Mouse (Mus musculus): ENCODE data around the gene Tbc1d19. TPM values are rescaled to one million over a fixed set of nuclear protein-coding genes. Genes with fewer than 3 reads are reported as not detected.

The Tbc1d19 gene
- total and polyA plus RNA-seq, 3 experiments = not detected

GRCm38 (mm10) chr5:53865991-53866390 lies 56.6 kb downstream of the Tbc1d19 start:
- Histone ChIP-seq H3K9me3 (replicated peaks; ENCODE audit: insufficient read depth, low read length) (no peaks in the 10 kb centered on the region), H3K4me3 (ENCODE audit: control insufficient read depth in 1 of 2, insufficient read depth in 1 of 2, low read depth in 2 of 2, low read length in 2 of 2) (no peak overlapping the region), H3K27ac (ENCODE audit: control insufficient read depth, low read depth, low read length) (no peak overlapping the region), H3K36me3 (ENCODE audit: control insufficient read depth in 1 of 2, insufficient read depth in 2 of 2, low read length in 2 of 2) (no peaks in the 10 kb centered on the region; a peak in 1 of 4 replicates), H3K79me2 (ENCODE audit: control insufficient read depth, insufficient read depth, low read length, poor library complexity) (no peaks in the 10 kb centered on the region), H3K9ac (ENCODE audit: control insufficient read depth, low read depth, low read length, poor library complexity, severe bottlenecking) (no peak overlapping the region), H3K27me3 (ENCODE audit: control insufficient read depth in 1 of 2, insufficient read depth in 2 of 2, low read length in 2 of 2) (peaks cover 0 to 3% of the 10 kb centered on the region in 2 experiments; a peak in 2 of 4 replicates), H3K4me1 (ENCODE audit: control insufficient read depth in 1 of 2, insufficient read depth in 2 of 2, low read length in 2 of 2) (no peaks in the 10 kb centered on the region)
- TF ChIP-seq E2F4 (IDR thresholded peaks at IDR 0.05; ENCODE audit: borderline replicate concordance, low read depth, low read length) = no peak
- DNase-seq (ENCODE audit: low read depth, low spot score) = no peak

GRCm38 (mm10) chr5:53871665-53872312 lies 62.4 kb downstream of the Tbc1d19 start:
- Histone ChIP-seq H3K4me1 (ENCODE audit: control insufficient read depth in 1 of 2, insufficient read depth in 2 of 2, low read length in 2 of 2) (no peaks in the 10 kb centered on the region; a peak in 1 of 4 replicates), H3K9me3 (replicated peaks; ENCODE audit: insufficient read depth, low read length) (no peaks in the 10 kb centered on the region), H3K79me2 (ENCODE audit: control insufficient read depth, insufficient read depth, low read length, poor library complexity) (no peaks in the 10 kb centered on the region), H3K4me3 (ENCODE audit: control insufficient read depth in 1 of 2, insufficient read depth in 1 of 2, low read depth in 2 of 2, low read length in 2 of 2) (peak overlapping the region; percentile 24 to 78), H3K27ac (ENCODE audit: control insufficient read depth, low read depth, low read length) (no peak overlapping the region), H3K36me3 (ENCODE audit: control insufficient read depth in 1 of 2, insufficient read depth in 2 of 2, low read length in 2 of 2) (no peaks in the 10 kb centered on the region; a peak in 1 of 4 replicates), H3K27me3 (ENCODE audit: control insufficient read depth in 1 of 2, insufficient read depth in 2 of 2, low read length in 2 of 2) (no peaks in the 10 kb centered on the region), H3K9ac (ENCODE audit: control insufficient read depth, low read depth, low read length, poor library complexity, severe bottlenecking) (peak overlapping the region; percentile 36; the same call in 1 of the 2 replicates)
- peak; percentile 95 for TF ChIP-seq SMC3 (IDR thresholded peaks at IDR 0.05; ENCODE audit: low read depth, low read length)
- no peak for TF ChIP-seq RCOR1 (IDR thresholded peaks at IDR 0.05; ENCODE audit: low read depth, low read length)
- TF ChIP-seq E2F4 (IDR thresholded peaks at IDR 0.05; ENCODE audit: borderline replicate concordance, low read depth, low read length) = no peak
- TF ChIP-seq SIN3A (IDR thresholded peaks at IDR 0.05; ENCODE audit: low read length) = 0 out of 2 replicates have a peak, but pooled peaks have one; percentile 21
- peak; percentile 95 for TF ChIP-seq RAD21 (IDR thresholded peaks at IDR 0.05; ENCODE audit: low read depth, low read length)
- peak; percentile 74 to 96 (median 86) for TF ChIP-seq CTCF (IDR thresholded peaks at IDR 0.05 in 2 of 3, conservative IDR thresholded peaks at IDR 0.05 in 1 of 3; ENCODE audit: control insufficient read depth in 1 of 3, insufficient read depth in 1 of 3, low read depth in 2 of 3, low read length in 3 of 3, poor library complexity in 1 of 3, severe bottlenecking in 1 of 3)
- 0 out of 2 replicates have a peak, but pooled peaks have one; percentile 43 for TF ChIP-seq MYC (IDR thresholded peaks at IDR 0.05; ENCODE audit: low read depth, low read length)
- 0 out of 2 replicates have a peak, but pooled peaks have one; percentile 40 for TF ChIP-seq MAX (IDR thresholded peaks at IDR 0.05; ENCODE audit: low read length)
- no peak for TF ChIP-seq JUND (IDR thresholded peaks at IDR 0.05; ENCODE audit: low read depth, low read length)
- no peak for TF ChIP-seq TCF12 (IDR thresholded peaks at IDR 0.05; ENCODE audit: low read depth, low read length)
- TF ChIP-seq ZC3H11A (IDR thresholded peaks at IDR 0.05; ENCODE audit: low read depth, low read length) = peak; percentile 90
- 0 out of 2 replicates have a peak, but pooled peaks have one; percentile 25 for TF ChIP-seq BHLHE40 (IDR thresholded peaks at IDR 0.05; ENCODE audit: borderline replicate concordance, low read depth, low read length)
- TF ChIP-seq UBTF (IDR thresholded peaks at IDR 0.05; ENCODE audit: borderline replicate concordance, insufficient read depth, low read depth, low read length) = no peak
- DNase-seq (ENCODE audit: low read depth, low spot score) = peak; percentile 82

DNA sequence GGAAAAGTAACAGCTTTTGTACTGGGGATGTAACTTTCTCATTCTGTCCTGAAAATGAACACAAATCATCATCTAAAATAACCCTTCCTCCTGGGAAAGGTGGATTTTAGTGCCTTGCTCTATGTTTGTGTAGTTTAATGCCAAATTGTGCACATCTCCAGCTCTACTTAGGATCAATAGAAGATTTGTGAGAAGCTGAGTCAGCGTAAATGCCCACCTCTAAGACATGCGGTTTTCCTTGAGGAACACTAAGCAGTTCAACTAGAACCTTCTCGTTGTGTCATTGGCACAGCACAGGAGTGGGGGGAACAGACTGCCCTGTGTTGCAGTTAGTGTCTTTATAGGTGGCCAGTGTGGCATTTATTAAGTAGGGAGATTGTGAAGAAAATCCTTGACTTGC lies 65.6 kb downstream of the Tbc1d19 start:
- TF ChIP-seq JUND (IDR thresholded peaks at IDR 0.05; ENCODE audit: low read depth, low read length) (no peak), MAFK (IDR thresholded peaks at IDR 0.05; ENCODE audit: borderline replicate concordance, low read depth, low read length) (peak; percentile 54; the same call in 1 of the 2 replicates)
- H3K27me3 ChIP-seq (ENCODE audit: control insufficient read depth in 1 of 2, insufficient read depth in 2 of 2, low read length in 2 of 2) = no peaks in the 10 kb centered on the region
- no peaks in the 10 kb centered on the region for H3K9me3 ChIP-seq (replicated peaks; ENCODE audit: insufficient read depth, low read length)
- no peaks in the 10 kb centered on the region; a peak in 1 of 4 replicates for H3K4me1 ChIP-seq (ENCODE audit: control insufficient read depth in 1 of 2, insufficient read depth in 2 of 2, low read length in 2 of 2)
- H3K79me2 ChIP-seq (ENCODE audit: control insufficient read depth, insufficient read depth, low read length, poor library complexity) = no peaks in the 10 kb centered on the region
- no peak overlapping the region for H3K9ac ChIP-seq (ENCODE audit: control insufficient read depth, low read depth, low read length, poor library complexity, severe bottlenecking)
- no peak for DNase-seq (ENCODE audit: low read depth, low spot score)
- H3K27ac ChIP-seq (ENCODE audit: control insufficient read depth, low read depth, low read length) = no peak overlapping the region
- H3K4me3 ChIP-seq (ENCODE audit: control insufficient read depth in 1 of 2, insufficient read depth in 1 of 2, low read depth in 2 of 2, low read length in 2 of 2) = no peak overlapping the region
- no peaks in the 10 kb centered on the region; a peak in 1 of 4 replicates for H3K36me3 ChIP-seq (ENCODE audit: control insufficient read depth in 1 of 2, insufficient read depth in 2 of 2, low read length in 2 of 2)
